Mouse (Mus musculus) liver, embryonic 11.5 days (tissue): Measurements from ENCODE around the gene Rarres2. TPM values are rescaled to one million over a fixed set of nuclear protein-coding genes. Genes with fewer than 3 reads are reported as not detected.
"Not testable (repeated sequence)": the region's sequence is repeated elsewhere in the genome, so short reads cannot be mapped to it uniquely, and the experiment has no call there.

Experiments used
- ATAC-seq: fragments of 200-750 bp; cut with Nextera tagmentation; replicated peaks from 2 replicates; pipeline ENCODE4 v1.8.0; 2017; ENCODE audit warnings: moderate number of reproducible peaks, mild to moderate bottlenecking, moderate TSS enrichment, moderate library complexity; ENCODE audit not compliant: low FRiP score
- DNase-seq: peaks from one replicate; pipeline ENCODE4 v3.0.0-alpha.2; 2017; ENCODE audit warnings: low spot score
- H3K27ac ChIP-seq: fragments of 300-500 bp; sonication (generic); 2 replicates; pipeline ENCODE4 v1.5.1; 2014; ENCODE audit warnings: mild to moderate bottlenecking, low read depth, low read length, control low read depth
- H3K27me3 ChIP-seq: fragments of 300-500 bp; sonication (generic); replicated peaks from 2 replicates; pipeline ENCODE4 v1.6.1; 2014; ENCODE audit warnings: low read length, mixed read lengths; ENCODE audit not compliant: control insufficient read depth, insufficient read depth
- H3K36me3 ChIP-seq: fragments of 300-500 bp; sonication (generic); 2 replicates; pipeline ENCODE4 v1.6.1; 2014; ENCODE audit warnings: mild to moderate bottlenecking, low read length, moderate library complexity, mixed read lengths; ENCODE audit not compliant: control insufficient read depth, insufficient read depth
- H3K4me1 ChIP-seq: fragments of 300-500 bp; sonication (generic); replicated peaks from 2 replicates; pipeline ENCODE4 v1.6.1; 2014; ENCODE audit warnings: low read length, mixed read lengths; ENCODE audit not compliant: control insufficient read depth, insufficient read depth
- H3K4me2 ChIP-seq: fragments of 300-500 bp; sonication (generic); 2 replicates; pipeline ENCODE4 v1.6.1; 2014; ENCODE audit warnings: mild to moderate bottlenecking, control low read depth, moderate library complexity
- H3K4me3 ChIP-seq: fragments of 300-500 bp; sonication (generic); 2 replicates; pipeline ENCODE4 v1.5.1; 2014; ENCODE audit warnings: low read depth, low read length, control low read depth
- H3K9ac ChIP-seq: fragments of 300-500 bp; sonication (generic); 2 replicates; pipeline ENCODE4 v1.6.1; 2014; ENCODE audit warnings: low read depth, low read length, control low read depth
- H3K9me3 ChIP-seq: fragments of 300-500 bp; sonication (generic); 2 replicates; pipeline ENCODE4 v1.6.1; 2016; ENCODE audit warnings: low read length, inconsistent platforms, mixed read lengths; ENCODE audit not compliant: control insufficient read depth
- WGBS: fragments of 180-500 bp; shearing (Covaris S2); extraction: QIAGEN DNeasy Blood & Tissue Kit; methylation state at CpG from one replicate; pipeline ENCODE4 v1.1.7; 2014; 5-methylcytosine and 5-hydroxymethylcytosine counted together
- polyA plus RNA-seq: library from polyadenylated mRNA; unstranded; fragments of >200 nt; fragmentation: Nextera tagmentation; extraction: Ambion mirVana; gene quantifications from 2 replicates; pipeline ENCODE4 v1.2.1, GENCODE M21; 2014

Gene Rarres2
- polyA plus RNA-seq, 1 experiment from 2014 or later: 9.0 TPM

DNA sequence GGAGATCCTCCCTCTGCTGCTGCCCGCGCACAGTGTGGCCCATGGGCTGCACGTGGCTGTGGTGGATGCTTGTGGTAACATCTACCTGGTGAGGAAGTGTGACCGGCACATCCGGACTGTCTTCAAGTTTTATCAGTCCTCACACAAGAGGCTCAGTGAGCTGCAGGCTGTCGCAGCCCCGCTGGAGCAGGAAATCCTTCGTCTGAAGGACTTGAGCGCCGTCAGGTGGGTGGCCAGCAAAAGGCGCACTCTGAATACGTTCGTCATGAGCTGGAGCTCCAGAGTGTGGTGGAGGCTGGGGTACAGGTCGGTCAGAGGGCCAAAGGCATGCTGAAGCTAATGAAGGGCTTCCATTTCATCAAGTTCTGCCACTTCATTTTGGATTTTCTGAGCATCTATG is 43.3 kb downstream of the Rarres2 start:
- ATAC-seq: no peak; the same call in 1 of the 2 replicates
- Histone ChIP-seq H3K36me3 (peaks cover 3% of the 10 kb centered on the region; the same call in 1 of the 2 replicates), H3K9me3 (no peaks in the 10 kb centered on the region), H3K4me1 (no peaks in the 10 kb centered on the region), H3K9ac (no peak overlapping the region), H3K27ac (no peak overlapping the region), H3K4me2 (no peak overlapping the region), H3K4me3 (no peak overlapping the region), H3K27me3 (no peaks in the 10 kb centered on the region)
- no peak for DNase-seq
- WGBS: 54% methylated on average over 14 of the region's 14 CpGs

DNA sequence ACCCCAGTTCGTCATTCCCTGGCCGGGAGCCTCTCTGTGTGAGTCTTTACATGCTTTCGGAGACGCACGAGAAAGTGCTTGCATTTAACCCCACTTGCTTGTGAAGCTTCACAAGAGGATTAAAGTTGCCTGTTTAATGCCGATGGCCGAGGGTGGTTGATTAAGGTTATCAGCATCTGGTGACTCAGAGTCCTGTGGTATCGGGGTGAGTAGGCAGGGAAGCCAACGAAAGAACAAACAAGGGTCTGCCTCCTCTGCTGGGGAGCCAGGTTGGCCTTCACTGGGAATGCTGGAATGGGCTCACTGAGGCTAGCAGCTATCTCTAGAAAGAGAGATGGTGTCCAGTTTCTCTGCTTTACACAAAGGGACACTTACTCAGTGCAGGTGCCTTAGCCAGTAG is 44.7 kb downstream of the Rarres2 start:
- no peaks in the 10 kb centered on the region for H3K27me3 ChIP-seq
- no peak overlapping the region for H3K4me2 ChIP-seq
- 72% methylated on average over 9 of the region's 9 CpGs for WGBS
- no peaks in the 10 kb centered on the region for H3K9me3 ChIP-seq
- ATAC-seq: no peak
- no peak overlapping the region for H3K27ac ChIP-seq
- H3K4me1 ChIP-seq: no peaks in the 10 kb centered on the region
- H3K36me3 ChIP-seq: peaks cover 3% of the 10 kb centered on the region; the same call in 1 of the 2 replicates
- DNase-seq: no peak
- H3K9ac ChIP-seq: no peak overlapping the region
- H3K4me3 ChIP-seq: no peak overlapping the region

DNA sequence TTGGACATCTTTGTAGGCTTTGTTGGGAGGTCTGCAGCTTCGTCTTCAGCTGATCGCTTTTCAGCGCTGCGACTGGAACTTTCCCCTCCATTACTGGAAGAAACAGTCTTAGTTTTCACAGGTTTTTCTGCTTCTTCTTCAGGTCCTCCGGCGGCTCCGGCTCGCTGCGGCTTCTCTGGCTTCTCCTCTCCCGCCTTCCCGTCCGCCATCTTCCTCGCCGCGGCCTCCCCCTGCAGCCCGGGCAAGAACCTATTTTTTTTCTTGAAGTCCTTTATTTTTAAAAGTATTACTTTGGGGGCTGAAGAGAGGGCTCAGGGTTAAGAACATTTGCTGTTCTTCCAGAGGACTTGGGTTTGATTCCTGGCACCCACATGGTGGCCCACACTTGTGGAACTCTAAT is 47.7 kb downstream of the Rarres2 start:
- WGBS: 89% methylated on average over 12 of the region's 16 CpGs
- not testable (repeated sequence) for ATAC-seq, H3K27ac ChIP-seq, H3K36me3 ChIP-seq, H3K4me1 ChIP-seq, H3K4me2 ChIP-seq, H3K27me3 ChIP-seq, H3K9me3 ChIP-seq, H3K9ac ChIP-seq, H3K4me3 ChIP-seq, DNase-seq

Other genes with a start within 250 kb of the Rarres2 start
- gene Krba1, start 177.2 kb downstream of the Rarres2 start, polyA plus RNA-seq: 7.8 and 10.1 TPM in 2 replicates
- gene Zfp467, start 127.0 kb downstream of the Rarres2 start, polyA plus RNA-seq: 5.3 and 6.9 TPM in 2 replicates
- gene Sspo, start 124.6 kb downstream of the Rarres2 start, polyA plus RNA-seq: 0.05 and 0.16 TPM in 2 replicates
- 4.2 and 5.6 TPM in 2 replicates for gene Atp6v0e2, start 35.2 kb downstream of the Rarres2 start, polyA plus RNA-seq
- gene Lrrc61, start 18.0 kb downstream of the Rarres2 start, polyA plus RNA-seq: 4.6 and 4.9 TPM in 2 replicates
- not detected in 2 replicates for gene Gm45021, start 16.8 kb upstream of the Rarres2 start, polyA plus RNA-seq
- 20.0 and 20.1 TPM in 2 replicates for gene Repin1, start 21.1 kb upstream of the Rarres2 start, polyA plus RNA-seq
- gene Gm44965, start 21.2 kb upstream of the Rarres2 start, polyA plus RNA-seq: not detected in 2 replicates
- gene Zfp775, start 29.3 kb upstream of the Rarres2 start, polyA plus RNA-seq: 2.7 and 3.3 TPM in 2 replicates
- gene AI854703, start 54.0 kb upstream of the Rarres2 start, polyA plus RNA-seq: 0.40 and 0.45 TPM in 2 replicates
- 0.32 and 1.1 TPM in 2 replicates for gene Gimap8, start 74.4 kb upstream of the Rarres2 start, polyA plus RNA-seq
- gene Gimap9, start 103.3 kb upstream of the Rarres2 start, polyA plus RNA-seq: 14.5 and 17.9 TPM in 2 replicates
- gene Gimap4, start 111.8 kb upstream of the Rarres2 start, polyA plus RNA-seq: 21.8 and 23.5 TPM in 2 replicates
- 18.0 and 18.6 TPM in 2 replicates for gene Gimap6, start 135.4 kb upstream of the Rarres2 start, polyA plus RNA-seq
- 0.77 and 2.2 TPM in 2 replicates for gene Gm28053, start 145.8 kb upstream of the Rarres2 start, polyA plus RNA-seq
- not detected in 2 replicates for gene Gimap7, start 145.8 kb upstream of the Rarres2 start, polyA plus RNA-seq
- 14.1 and 15.4 TPM in 2 replicates for gene Gimap1, start 166.3 kb upstream of the Rarres2 start, polyA plus RNA-seq
- gene Gimap5, start 173.4 kb upstream of the Rarres2 start, polyA plus RNA-seq: 3.5 and 4.0 TPM in 2 replicates
- 0.08 TPM in 1 of 2 replicates, not detected in the other for gene Gimap3, start 198.1 kb upstream of the Rarres2 start, polyA plus RNA-seq